Mouse (Mus musculus) adrenal gland, adult 18-20 months (tissue): ENCODE measurements around the gene Adat1. TPM values are rescaled to one million over a fixed set of nuclear protein-coding genes. Genes with fewer than 3 reads are reported as not detected.
"Not testable (repeated sequence)": the region's sequence is repeated elsewhere in the genome, so short reads cannot be mapped to it uniquely, and the experiment has no call there.

ENCODE experiments used
- DNase-seq, 2 experiments: peaks; one replicate each; pipeline ENCODE4 v3.0.0; 2021 to 2022; ENCODE audit warnings: low spot score in 2 of 2
- total RNA-seq, 2 experiments: library from RNA; stranded (reverse); gene quantifications; 1 replicate in 1 of 2; 2 replicates in 1 of 2; pipeline ENCODE4 v1.2.3; 2021

The Adat1 gene
- total RNA-seq, 2 experiments from 2014 or later, result 3.1 to 3.4 TPM

- peak; percentile 93 to 95 for DNase-seq
Observed at GRCm38 (mm10) chr8:111940171-111941100, 51.7 kb downstream of the Adat1 start, which contains the start of gene Gabarapl2. Gene Gabarapl2, plus strand, starts transcription at chr8:111940703.

GRCm38 (mm10) chr8:111939516-111940142 lies 52.5 kb downstream of the Adat1 start:
- DNase-seq, result peak; percentile 30 to 38

GRCm38 (mm10) chr8:111938076-111938985 lies 53.8 kb downstream of the Adat1 start:
- DNase-seq, result not testable (repeated sequence)

DNA sequence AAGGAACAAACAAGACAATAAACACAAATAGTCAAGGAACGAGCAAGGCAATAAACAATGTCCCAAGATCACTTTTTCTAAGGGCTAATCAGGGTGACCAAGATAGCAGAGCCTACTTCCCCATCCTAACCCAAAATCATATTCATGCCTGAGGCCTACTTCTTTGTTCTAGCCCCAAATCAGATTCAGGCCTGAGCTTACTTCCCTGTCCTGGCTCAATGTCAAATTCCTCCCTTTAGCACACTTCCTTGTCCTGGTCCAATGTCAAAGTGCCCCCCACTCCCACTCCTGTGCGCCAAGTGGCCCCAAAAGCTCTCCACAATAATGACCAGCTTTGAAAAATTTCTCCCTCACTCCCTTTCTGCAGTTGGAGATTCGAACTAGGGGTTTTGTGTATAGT lies 54.9 kb downstream of the Adat1 start:
- DNase-seq, result no peak

- no peak for DNase-seq
Observed at GRCm38 (mm10) chr8:111934201-111934600, 57.9 kb downstream of the Adat1 start.

GRCm38 (mm10) chr8:111933348-111934076 lies 58.6 kb downstream of the Adat1 start, which contains the start of gene Tmem231:
Gene Tmem231, minus strand, starts transcription at chr8:111933881.
- peak; percentile 76 to 77 for DNase-seq

DNA sequence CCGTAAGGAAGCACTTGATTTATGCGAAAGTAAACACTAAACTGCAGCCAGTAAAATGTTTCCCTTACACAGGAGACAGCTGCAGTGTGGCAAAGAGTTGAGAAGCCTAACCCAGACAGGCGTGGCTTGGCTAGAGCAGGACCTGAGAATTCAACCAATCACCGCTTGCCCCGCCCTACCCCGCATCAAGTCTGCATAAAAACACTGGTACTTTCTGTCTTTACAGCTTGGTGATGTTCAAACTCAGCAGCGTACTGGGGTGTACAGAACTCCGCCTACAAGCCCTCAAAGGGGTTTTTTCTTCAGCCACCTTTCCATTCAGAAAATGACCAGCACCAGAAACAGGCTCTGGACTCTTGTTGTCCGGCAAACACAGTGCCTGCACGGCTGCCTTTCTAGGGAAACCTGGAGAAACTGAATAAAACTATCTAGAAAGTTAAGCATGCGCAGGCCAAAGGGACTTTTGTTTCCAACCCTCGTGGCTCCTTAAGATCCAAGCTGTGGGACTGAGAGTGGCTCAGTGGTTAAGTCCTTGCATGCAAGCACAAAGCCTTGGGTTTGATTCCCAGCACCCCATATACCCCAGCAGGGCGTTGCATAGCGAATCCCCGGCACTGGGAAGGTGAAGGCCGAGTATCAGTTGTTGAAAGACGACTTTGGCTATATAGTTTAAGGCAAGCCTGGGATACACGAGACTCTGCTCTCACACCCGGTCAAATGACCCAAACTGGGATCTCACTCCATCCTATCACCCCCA lies 59.3 kb downstream of the Adat1 start:
- DNase-seq, result peak; percentile 26 to 47

GRCm38 (mm10) chr8:111931721-111932120 lies 60.4 kb downstream of the Adat1 start:
- no peak for DNase-seq

DNA sequence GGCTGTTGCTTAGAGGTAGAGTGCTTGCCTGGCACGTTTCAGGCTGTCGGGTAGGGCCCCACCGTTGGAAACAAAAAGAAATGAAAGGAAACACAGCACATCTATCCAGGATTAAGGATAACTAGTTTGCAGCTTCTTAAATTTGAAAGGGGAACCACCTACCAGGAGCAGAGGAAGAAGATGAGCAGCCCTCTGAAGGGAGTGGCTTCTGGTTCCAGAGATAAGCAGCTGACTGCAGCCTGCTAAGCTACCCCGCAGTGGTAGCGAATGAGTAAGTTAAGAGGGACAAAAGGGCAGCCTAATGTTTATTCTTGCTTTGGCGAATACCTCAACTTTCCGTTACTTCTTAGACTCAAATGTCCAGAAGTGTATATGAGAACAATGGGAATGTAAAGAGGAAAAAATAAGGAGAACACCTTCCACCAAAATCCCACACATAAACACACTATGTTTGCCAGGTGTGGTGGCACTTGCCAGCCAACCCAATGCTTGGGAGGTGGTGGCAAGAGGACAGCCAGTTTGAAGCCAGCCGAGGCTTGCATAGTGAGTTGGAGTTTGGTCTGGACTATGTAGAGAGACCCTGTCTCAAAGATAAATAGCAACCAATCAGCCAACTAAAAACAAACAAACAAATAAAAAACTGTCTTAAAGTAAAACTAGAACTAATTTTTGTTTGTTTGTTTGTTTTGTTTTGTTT lies 62.3 kb downstream of the Adat1 start:
- no peak for DNase-seq

GRCm38 (mm10) chr8:111924976-111925375 lies 67.1 kb downstream of the Adat1 start:
- no peak for DNase-seq

GRCm38 (mm10) chr8:111923383-111923804 lies 68.7 kb downstream of the Adat1 start:
- peak; percentile 51 to 53 for DNase-seq

DNA sequence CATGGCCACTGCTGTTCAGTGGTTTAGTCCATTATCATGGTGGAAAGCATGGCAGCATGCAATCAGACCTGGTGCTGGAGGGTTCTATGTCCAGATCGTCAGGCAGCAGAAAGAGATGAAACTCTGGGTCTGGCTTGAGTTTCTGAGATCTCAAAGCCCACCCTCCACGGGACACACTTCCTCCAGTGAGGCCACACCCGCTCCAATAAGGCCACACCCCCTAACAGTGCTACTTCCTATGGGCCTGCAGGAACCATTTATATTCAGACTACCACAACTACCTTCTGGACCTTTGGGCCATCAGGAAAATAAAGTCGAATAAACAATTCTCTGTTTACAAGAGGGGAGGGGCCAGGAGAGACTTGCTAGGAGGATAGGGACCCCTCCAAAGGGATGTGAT lies 71.1 kb downstream of the Adat1 start:
- no peak for DNase-seq

DNA sequence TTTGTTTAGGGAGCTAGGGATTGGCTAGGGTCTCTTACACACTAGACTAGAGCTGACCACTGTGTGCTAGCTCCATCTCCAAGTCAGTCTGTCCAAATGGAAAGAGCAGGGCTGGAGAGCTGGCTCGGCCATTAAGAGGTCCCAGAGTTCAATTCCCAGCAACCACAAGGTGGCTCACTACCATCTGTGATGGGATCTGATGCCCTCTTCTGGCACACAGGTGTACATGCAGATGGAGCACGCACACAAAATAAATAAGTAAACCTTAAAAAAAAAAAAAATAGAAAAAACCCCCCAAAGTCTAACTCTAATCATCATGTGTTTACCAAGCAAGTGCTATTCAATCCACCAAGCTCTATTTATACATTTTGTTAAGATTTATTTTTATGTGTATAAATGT lies 72.4 kb downstream of the Adat1 start:
- DNase-seq, result no peak

Other genes starting within 250 kb of the Adat1 start
- gene Bcar1, start 248.5 kb downstream of the Adat1 start, total RNA-seq, result 100 to 1,000 TPM in 1 of 2 experiments, 10 to 100 TPM in 1; 83.9 to 120 TPM
- gene Cfdp1, start 138.0 kb downstream of the Adat1 start, total RNA-seq, result 10 to 100 TPM; 68.2 to 77.9 TPM
- 1 to 10 TPM; 5.6 to 6.6 TPM for gene Tmem170, start 115.6 kb downstream of the Adat1 start, total RNA-seq
- gene Chst5, start 81.9 kb downstream of the Adat1 start, total RNA-seq, result not detected
- gene Tmem231, start 58.4 kb downstream of the Adat1 start, total RNA-seq, result 1 to 10 TPM; 5.3 to 5.7 TPM
- gene Gabarapl2, start 51.6 kb downstream of the Adat1 start, total RNA-seq, result 100 to 1,000 TPM; 156 to 173 TPM
- 100 to 1,000 TPM in 1 of 2 experiments, 10 to 100 TPM in 1; 92.3 to 102 TPM for gene Kars, start 19.0 kb upstream of the Adat1 start, total RNA-seq
- gene Terf2ip, start 19.1 kb upstream of the Adat1 start, total RNA-seq, result 10 to 100 TPM; 19.7 to 23.2 TPM
- gene Gm6793, start 22.7 kb upstream of the Adat1 start, total RNA-seq, result under 1 TPM in 1 of 2 experiments, not detected in 1; 0.46 TPM